Mouse (Mus musculus): ENCODE measurements around the gene Fam184a. TPM values are rescaled to one million over a fixed set of nuclear protein-coding genes. Genes with fewer than 3 reads are reported as not detected.

Gene Fam184a
- polyA plus RNA-seq (2012; rRNA removed; ENCODE audit: low replicate concordance): 1.1 and 1.4 TPM in 2 replicates

GRCm38 (mm10) chr10:53750955-53751652 lies at the start of gene Fam184a:
Gene Fam184a (minus strand): TSS chr10:53751123.

GRCm38 (mm10) chr10:53630339-53630738 lies 120.6 kb downstream of the Fam184a start, which contains the start of gene Mcm9:
Gene Mcm9 (minus strand): TSS chr10:53630439.

GRCm38 (mm10) chr10:53596677-53597120 lies 154.2 kb downstream of the Fam184a start, which contains the start of gene Asf1a:
Gene Asf1a (plus strand): TSS chr10:53596757.

Other genes with a start within 250 kb of the Fam184a start
- 6.9 and 8.0 TPM in 2 replicates for gene Asf1a, start 154.4 kb downstream of the Fam184a start, polyA plus RNA-seq (2012; rRNA removed; ENCODE audit: low replicate concordance)
- gene Mcm9, start 120.7 kb downstream of the Fam184a start, polyA plus RNA-seq (2012; rRNA removed; ENCODE audit: low replicate concordance): 2.9 and 5.1 TPM in 2 replicates

Measured in subcutaneous adipose tissue, adult 2 months (tissue).